Mouse (Mus musculus) heart, embryonic 13.5 days (tissue): Measurements from ENCODE around the gene Ms4a13. TPM values are rescaled to one million over a fixed set of nuclear protein-coding genes. Genes with fewer than 3 reads are reported as not detected.
"Not testable (repeated sequence)": the region's sequence is repeated elsewhere in the genome, so short reads cannot be mapped to it uniquely, and the experiment has no call there.

ENCODE experiments used
- ATAC-seq: fragments of 200-750 bp; cut with Nextera tagmentation; 2 replicates; pipeline ENCODE4 v1.8.0; 2017; ENCODE audit warnings: moderate TSS enrichment; ENCODE audit not compliant: insufficient number of reproducible peaks, low FRiP score, low TSS enrichment; ENCODE audit errors: extremely low read depth
- H3K27ac ChIP-seq: fragments of 300-500 bp; sonication (generic); replicated peaks from 2 replicates; pipeline ENCODE4 v1.5.1; 2015; ENCODE audit warnings: moderate library complexity, mild to moderate bottlenecking, inconsistent platforms
- H3K27me3 ChIP-seq: fragments of 300-500 bp; sonication (generic); replicated peaks from 2 replicates; pipeline ENCODE4 v1.6.1; 2015; ENCODE audit warnings: mild to moderate bottlenecking, inconsistent platforms
- H3K36me3 ChIP-seq: fragments of 300-500 bp; sonication (generic); 2 replicates; pipeline ENCODE4 v1.6.1; 2015; ENCODE audit warnings: mild to moderate bottlenecking, inconsistent platforms
- H3K4me1 ChIP-seq: fragments of 300-500 bp; sonication (generic); 2 replicates; pipeline ENCODE4 v1.6.1; 2015; ENCODE audit warnings: inconsistent platforms
- H3K4me2 ChIP-seq: fragments of 300-500 bp; sonication (generic); 2 replicates; pipeline ENCODE4 v1.6.1; 2015; ENCODE audit warnings: inconsistent platforms, mild to moderate bottlenecking, moderate library complexity
- H3K4me3 ChIP-seq: fragments of 300-500 bp; sonication (generic); 2 replicates; pipeline ENCODE4 v1.5.1; 2015; ENCODE audit warnings: moderate library complexity, mild to moderate bottlenecking, inconsistent platforms
- H3K9ac ChIP-seq: fragments of 300-500 bp; sonication (generic); 2 replicates; pipeline ENCODE4 v1.6.1; 2015; ENCODE audit warnings: inconsistent platforms, mild to moderate bottlenecking, moderate library complexity
- H3K9me3 ChIP-seq: fragments of 300-500 bp; sonication (generic); 2 replicates; pipeline ENCODE4 v1.6.1; 2016; ENCODE audit warnings: inconsistent platforms
- WGBS: fragments of 180-500 bp; shearing (Covaris S2); methylation state at CpG from one replicate; pipeline ENCODE4 v1.1.7; 2015; ENCODE audit warnings: mixed read lengths; 5-methylcytosine and 5-hydroxymethylcytosine counted together
- polyA plus RNA-seq: library from polyadenylated mRNA; unstranded; fragments of >200 nt; fragmentation: Nextera tagmentation; extraction: Ambion mirVana; gene quantifications from 2 replicates; pipeline ENCODE4 v1.2.1, GENCODE M21; 2015

The Ms4a13 gene
- polyA plus RNA-seq = not detected in 2 replicates

DNA sequence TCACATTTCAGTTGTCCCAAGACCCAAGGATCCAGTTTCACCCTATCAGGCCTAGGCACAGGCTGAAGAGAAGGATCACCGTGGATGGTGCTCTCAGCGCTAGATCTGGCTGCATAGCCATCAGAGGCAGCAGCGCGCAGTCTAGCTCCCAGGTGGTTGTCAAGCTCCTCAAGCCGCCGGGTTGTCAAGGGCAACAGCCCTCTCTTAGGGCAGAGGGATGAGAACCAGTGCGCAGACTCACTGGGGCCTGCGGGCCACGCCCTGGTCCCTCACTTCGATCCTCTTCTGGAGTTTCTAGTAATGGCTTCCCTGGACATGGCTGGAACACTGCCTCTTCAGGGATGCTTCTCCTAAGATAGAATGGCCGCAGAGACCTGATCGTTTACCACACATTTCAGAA, at the start of gene Ms4a13:
Gene Ms4a13 (minus strand): TSS at position 192 of the 400 bp plus-strand sequence.
- no peak within 1 kb of the TSS for H3K9ac ChIP-seq
- H3K9me3 ChIP-seq = no peaks in the 10 kb centered on the region
- ATAC-seq = no peak
- H3K36me3 ChIP-seq = no peaks in the 10 kb centered on the region
- H3K4me3 ChIP-seq = no peak within 1 kb of the TSS
- H3K27ac ChIP-seq = no peak within 1 kb of the TSS
- WGBS = 51% methylated on average over 12 of the region's 12 CpGs
- H3K27me3 ChIP-seq = no peaks in the 10 kb centered on the region
- no peaks in the 10 kb centered on the region for H3K4me1 ChIP-seq
- no peak within 1 kb of the TSS for H3K4me2 ChIP-seq

DNA sequence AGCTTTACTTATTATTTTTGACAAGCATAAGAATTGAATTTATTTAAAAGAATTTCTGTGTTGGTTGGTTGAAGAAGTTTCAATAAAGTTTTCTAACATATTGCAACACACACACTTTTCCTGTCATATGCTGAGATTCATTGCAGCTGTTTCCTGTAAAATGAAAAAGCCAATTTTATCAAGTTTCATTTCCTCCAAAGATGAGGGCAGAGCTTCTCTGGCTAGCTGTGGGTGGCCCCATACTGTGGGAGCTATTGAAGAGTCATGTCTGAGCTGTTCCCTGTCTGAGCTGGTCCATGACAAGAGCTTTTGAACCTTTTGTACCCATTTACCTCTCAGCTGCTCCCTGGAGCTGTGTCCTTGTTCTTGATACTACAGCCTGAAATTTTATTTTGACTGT, 47.7 kb upstream of the Ms4a13 start:
- Histone ChIP-seq H3K27me3 (no peaks in the 10 kb centered on the region), H3K9me3 (no peaks in the 10 kb centered on the region), H3K36me3 (no peaks in the 10 kb centered on the region), H3K9ac (no peak overlapping the region), H3K27ac (no peak overlapping the region), H3K4me1 (no peaks in the 10 kb centered on the region), H3K4me2 (no peak overlapping the region), H3K4me3 (no peak overlapping the region)
- no peak for ATAC-seq

DNA sequence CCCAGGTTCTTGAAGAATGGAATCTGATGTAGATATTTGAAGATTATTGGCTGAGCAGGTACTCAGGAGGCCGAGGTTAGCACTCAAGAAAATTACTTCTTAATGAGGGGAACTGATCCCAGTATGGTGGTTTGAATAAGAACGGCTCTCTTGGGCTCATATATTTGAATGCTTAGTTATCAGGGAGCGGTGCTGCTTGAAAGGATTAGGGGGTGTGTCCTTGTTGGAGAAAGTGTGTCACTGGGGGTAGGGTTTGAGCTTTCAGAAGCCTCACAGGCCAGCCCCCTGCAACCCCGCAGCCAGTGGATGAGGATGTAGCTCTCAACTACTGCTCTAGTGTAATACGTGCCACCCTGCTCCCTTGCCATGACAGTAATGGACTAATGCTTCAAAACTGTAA, 46.0 kb upstream of the Ms4a13 start:
- Histone ChIP-seq H3K4me3 (no peak overlapping the region), H3K9ac (no peak overlapping the region), H3K36me3 (no peaks in the 10 kb centered on the region), H3K9me3 (no peaks in the 10 kb centered on the region), H3K4me1 (no peaks in the 10 kb centered on the region), H3K4me2 (no peak overlapping the region), H3K27ac (no peak overlapping the region), H3K27me3 (no peaks in the 10 kb centered on the region)
- no peak for ATAC-seq
- WGBS = 47% methylated on average over 5 of the region's 5 CpGs

DNA sequence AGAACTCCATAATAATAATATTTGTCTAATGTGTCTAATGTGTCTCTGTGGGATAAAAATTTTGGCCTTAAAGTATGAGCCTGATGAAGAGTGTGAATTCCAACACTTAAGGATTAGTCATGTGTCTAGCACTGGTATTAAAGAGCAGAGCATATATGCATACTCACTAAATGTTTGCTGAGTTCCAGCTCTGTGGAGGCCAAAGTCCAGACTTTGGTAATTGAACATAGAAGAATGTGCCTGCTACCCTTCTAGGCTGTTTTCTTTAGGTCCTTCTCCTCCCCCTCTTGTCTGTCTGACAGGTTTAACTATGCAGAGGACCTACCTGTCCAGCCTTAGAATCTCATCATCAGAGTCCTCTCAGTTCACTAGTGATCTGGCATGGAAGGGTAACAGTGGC, 39.3 kb upstream of the Ms4a13 start:
- Histone ChIP-seq H3K9ac (no peak overlapping the region), H3K4me1 (no peaks in the 10 kb centered on the region), H3K27ac (no peak overlapping the region), H3K36me3 (no peaks in the 10 kb centered on the region), H3K27me3 (no peaks in the 10 kb centered on the region), H3K4me3 (no peak overlapping the region), H3K4me2 (no peak overlapping the region), H3K9me3 (no peaks in the 10 kb centered on the region)
- no peak for ATAC-seq

DNA sequence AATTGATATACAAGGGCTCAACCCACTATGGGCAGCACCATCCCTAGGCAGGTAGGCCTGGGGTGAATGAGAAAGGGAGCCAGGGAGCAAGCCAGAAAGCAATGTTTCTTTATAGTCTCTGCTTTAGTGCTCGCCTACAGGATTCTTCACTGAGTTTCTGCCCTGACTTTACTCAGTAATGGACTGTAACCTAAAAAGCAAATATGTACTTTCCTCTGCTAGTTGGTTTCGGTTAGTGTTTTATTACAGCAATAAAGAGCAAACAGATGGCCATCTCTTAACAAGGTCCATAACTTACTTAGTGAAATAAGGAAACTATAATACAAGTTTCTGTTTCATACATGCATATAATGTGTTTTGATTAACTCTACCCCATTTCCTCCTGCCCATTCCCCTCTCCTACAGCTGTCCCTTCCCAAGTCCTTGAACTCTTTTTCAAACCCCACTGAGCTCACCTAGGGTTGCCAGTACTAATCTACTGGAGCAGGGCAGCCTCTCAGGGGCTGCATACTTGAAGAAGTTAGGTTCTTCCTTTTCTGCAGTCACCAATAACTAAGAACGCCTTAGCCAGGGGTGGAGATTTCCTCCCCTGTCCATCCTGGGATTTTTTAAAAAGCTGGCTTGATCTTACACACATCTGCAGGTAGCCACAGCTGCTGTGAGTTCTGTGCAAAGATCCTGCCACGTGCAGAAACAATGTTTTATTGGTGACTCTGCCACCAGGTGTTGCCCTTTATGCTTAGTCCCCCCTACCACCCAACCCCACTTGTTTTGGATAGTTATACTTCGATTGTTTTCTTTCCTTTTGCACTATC, 38.6 kb upstream of the Ms4a13 start:
- Histone ChIP-seq H3K4me3 (no peak overlapping the region), H3K27me3 (no peaks in the 10 kb centered on the region), H3K9me3 (no peaks in the 10 kb centered on the region), H3K36me3 (no peaks in the 10 kb centered on the region), H3K4me2 (no peak overlapping the region), H3K4me1 (no peaks in the 10 kb centered on the region), H3K27ac (no peak overlapping the region), H3K9ac (no peak overlapping the region)
- 56% methylated on average over 5 of the region's 5 CpGs for WGBS
- no peak for ATAC-seq

DNA sequence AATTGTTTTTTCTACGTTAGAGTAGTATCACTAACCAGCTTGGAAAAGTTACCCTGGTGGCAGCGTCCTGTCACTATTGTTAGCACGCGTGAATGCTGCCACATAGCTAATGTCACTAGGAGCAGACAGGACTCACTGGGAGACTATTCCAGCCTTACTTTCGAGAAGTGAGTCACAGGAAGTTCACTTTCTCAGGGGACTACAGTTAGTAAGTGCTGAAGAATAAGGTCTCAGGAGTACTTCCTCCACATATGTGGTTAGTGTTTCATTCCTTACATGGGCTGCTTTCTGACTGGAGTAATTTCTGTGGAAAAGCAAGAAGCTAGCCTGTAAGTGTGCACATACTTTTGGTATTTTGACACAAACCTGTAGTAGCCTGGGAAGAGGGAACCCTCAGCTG, 37.7 kb upstream of the Ms4a13 start:
- H3K9me3 ChIP-seq = no peaks in the 10 kb centered on the region
- H3K27me3 ChIP-seq = no peaks in the 10 kb centered on the region
- no peaks in the 10 kb centered on the region for H3K36me3 ChIP-seq
- ATAC-seq = no peak
- H3K27ac ChIP-seq = no peak overlapping the region
- 64% methylated on average over 5 of the region's 5 CpGs for WGBS
- no peak overlapping the region for H3K4me2 ChIP-seq
- H3K4me3 ChIP-seq = no peak overlapping the region
- no peaks in the 10 kb centered on the region for H3K4me1 ChIP-seq
- no peak overlapping the region for H3K9ac ChIP-seq

DNA sequence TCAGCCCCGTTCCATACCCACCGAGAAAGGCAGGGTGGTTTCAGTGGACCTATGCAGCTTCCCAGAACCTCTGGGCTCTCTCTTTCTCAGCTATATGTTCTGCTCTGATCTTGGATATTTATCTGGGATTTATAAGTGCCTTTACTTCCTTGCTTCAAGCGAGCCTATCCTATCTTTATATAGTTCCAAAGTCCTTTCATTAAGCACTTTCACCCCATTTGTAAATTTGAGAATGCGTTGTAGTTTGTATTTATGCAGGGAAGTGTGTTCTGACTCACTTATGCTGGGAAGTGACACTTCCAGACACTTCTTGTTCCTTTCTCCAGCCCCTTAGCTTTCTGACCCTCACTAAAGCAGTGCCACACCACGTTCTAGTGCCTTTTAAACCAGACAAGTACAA, 35.8 kb upstream of the Ms4a13 start, which contains the start of gene Ms4a12:
Gene Ms4a12 (minus strand): TSS at position 101 of the 400 bp plus-strand sequence.
- Histone ChIP-seq H3K9me3 (no peaks in the 10 kb centered on the region), H3K36me3 (no peaks in the 10 kb centered on the region), H3K4me1 (no peaks in the 10 kb centered on the region), H3K4me3 (no peak within 1 kb of the TSS), H3K27ac (no peak within 1 kb of the TSS), H3K27me3 (no peaks in the 10 kb centered on the region), H3K4me2 (no peak within 1 kb of the TSS), H3K9ac (no peak within 1 kb of the TSS)
- no peak for ATAC-seq
- WGBS = 60% methylated on average over 5 of the region's 5 CpGs

DNA sequence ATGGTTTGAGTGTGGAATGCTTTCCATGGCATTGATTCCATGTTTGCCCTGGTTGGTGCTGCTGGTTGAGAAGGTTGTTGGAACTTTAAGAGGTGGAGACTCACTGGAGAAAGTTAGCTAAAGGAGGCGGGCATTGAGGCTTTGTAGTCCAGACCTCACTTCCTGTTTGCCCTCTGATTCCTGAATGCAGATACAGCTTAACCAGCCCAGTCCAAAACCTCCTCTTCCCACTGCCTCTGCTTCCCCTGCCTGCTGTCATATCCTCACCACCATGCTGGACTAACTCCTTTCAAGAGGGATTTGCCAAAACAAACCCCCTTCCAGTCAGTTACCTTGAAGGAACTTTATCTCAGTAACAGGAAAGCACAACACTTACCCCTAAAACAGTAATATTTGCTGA, 4.0 kb downstream of the Ms4a13 start:
- H3K4me2 ChIP-seq = no peak overlapping the region
- H3K4me3 ChIP-seq = no peak overlapping the region
- ATAC-seq = no peak
- 54% methylated on average over 1 of the region's 1 CpGs for WGBS
- H3K9me3 ChIP-seq = no peaks in the 10 kb centered on the region
- H3K27ac ChIP-seq = no peak overlapping the region
- H3K36me3 ChIP-seq = no peaks in the 10 kb centered on the region
- H3K27me3 ChIP-seq = no peaks in the 10 kb centered on the region
- no peak overlapping the region for H3K9ac ChIP-seq
- H3K4me1 ChIP-seq = no peaks in the 10 kb centered on the region

DNA sequence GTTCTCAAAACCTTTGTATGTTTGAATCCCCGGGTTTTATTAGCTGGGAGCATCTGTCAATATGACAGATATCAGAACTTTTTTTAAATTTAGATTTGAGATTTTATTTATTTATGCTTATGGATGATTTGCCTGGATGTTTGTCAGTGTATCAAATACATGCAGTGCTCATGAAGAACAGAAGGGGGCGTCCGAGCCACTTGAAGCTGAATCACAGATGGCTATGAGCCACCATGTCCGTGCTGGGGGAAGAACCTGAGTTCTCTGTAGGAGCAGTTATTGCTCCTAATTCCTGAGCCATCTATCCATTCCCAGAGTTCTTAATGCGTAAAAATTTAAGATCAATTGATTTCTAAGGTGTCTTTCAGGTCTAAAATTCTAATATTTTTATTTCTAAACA, 12.4 kb downstream of the Ms4a13 start:
- Histone ChIP-seq H3K27me3 (no peaks in the 10 kb centered on the region), H3K4me1 (no peaks in the 10 kb centered on the region), H3K4me2 (no peak overlapping the region), H3K36me3 (no peaks in the 10 kb centered on the region), H3K27ac (no peak overlapping the region), H3K9me3 (no peaks in the 10 kb centered on the region), H3K9ac (no peak overlapping the region), H3K4me3 (no peak overlapping the region)
- ATAC-seq = no peak
- WGBS = 17% methylated on average over 5 of the region's 5 CpGs

DNA sequence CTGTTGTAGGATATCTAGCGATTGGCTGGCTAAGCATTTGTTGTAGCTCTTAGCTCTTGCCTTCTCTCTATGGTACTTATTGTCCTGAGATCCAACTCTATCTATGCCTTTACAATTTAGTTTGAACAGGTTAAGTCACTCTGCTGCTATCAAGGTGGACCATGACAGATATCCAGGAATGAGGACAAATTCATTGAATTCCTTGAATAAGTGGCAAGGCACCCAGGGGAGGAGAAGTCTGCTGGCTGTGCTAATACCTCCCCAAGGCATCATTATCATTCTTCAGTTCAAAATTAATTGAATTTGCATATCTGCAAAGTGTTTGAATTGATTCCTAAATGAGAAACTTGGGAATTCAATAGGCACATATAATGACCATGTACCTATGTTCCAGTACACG, 19.1 kb downstream of the Ms4a13 start:
- 62% methylated on average over 2 of the region's 2 CpGs for WGBS
- Histone ChIP-seq H3K9me3 (no peaks in the 10 kb centered on the region), H3K9ac (no peak overlapping the region), H3K4me1 (no peaks in the 10 kb centered on the region), H3K27ac (no peak overlapping the region), H3K27me3 (no peaks in the 10 kb centered on the region), H3K36me3 (no peaks in the 10 kb centered on the region), H3K4me2 (no peak overlapping the region), H3K4me3 (no peak overlapping the region)
- no peak for ATAC-seq

DNA sequence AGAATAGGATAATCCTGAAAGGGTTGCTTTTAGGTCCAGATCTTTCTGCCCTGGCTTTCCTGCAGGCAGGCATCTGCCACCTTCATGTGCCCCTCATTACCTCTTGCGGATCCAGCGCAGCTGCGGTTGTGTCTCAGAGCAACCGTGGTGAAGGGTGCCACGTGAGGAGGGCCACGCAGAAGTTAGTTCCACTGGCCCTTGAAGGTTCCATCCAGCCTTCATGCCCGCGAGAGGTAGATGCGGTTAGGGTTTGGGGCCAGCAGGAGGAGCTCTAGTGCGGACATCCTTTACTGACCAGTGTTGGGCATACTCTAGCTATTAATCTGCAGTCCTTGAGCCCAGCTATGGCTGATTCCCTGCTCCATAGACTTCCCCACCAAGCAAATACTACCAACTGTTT, 31.4 kb downstream of the Ms4a13 start, which contains the start of gene 1700025F22Rik:
Gene 1700025F22Rik (minus strand): TSS at position 149 of the 400 bp plus-strand sequence.
- Histone ChIP-seq H3K9me3 (no peaks in the 10 kb centered on the region), H3K9ac (no peak within 1 kb of the TSS), H3K36me3 (no peaks in the 10 kb centered on the region), H3K4me3 (no peak within 1 kb of the TSS), H3K27ac (no peak within 1 kb of the TSS), H3K4me2 (no peak within 1 kb of the TSS), H3K4me1 (no peaks in the 10 kb centered on the region), H3K27me3 (no peaks in the 10 kb centered on the region)
- 29% methylated on average over 10 of the region's 10 CpGs for WGBS
- no peak for ATAC-seq

DNA sequence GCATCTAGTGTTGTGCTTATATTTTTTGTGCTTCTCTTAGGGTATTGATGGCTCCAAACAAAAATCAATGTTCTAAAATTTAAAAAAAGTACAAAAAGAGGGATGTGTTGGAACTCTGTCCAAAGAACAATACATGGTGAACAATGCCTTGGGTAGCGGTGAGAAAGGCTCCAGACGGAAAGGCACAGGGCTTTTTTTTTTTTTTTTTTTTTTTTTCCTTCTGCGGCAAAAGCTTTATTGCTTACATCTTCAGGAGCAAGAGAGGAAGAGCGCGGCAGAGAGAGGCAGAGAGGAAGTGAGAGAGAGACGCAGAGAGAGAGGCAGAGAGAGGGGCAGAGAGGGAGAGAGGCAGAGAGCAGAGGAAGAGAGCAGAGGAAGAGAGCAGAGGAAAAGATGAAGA, 38.6 kb downstream of the Ms4a13 start:
- not testable (repeated sequence) for H3K27ac ChIP-seq

More for the DNA sequence above, 38.6 kb downstream of the Ms4a13 start:
- ATAC-seq, H3K9me3 ChIP-seq, H3K4me3 ChIP-seq, H3K9ac ChIP-seq, H3K4me1 ChIP-seq, H3K27me3 ChIP-seq, H3K4me2 ChIP-seq, H3K36me3 ChIP-seq: not testable (repeated sequence)
- WGBS = 75% methylated on average over 6 of the region's 6 CpGs
